Mouse (Mus musculus) frontal cortex, postnatal 25 days (tissue): Measurements from ENCODE around the gene Gm8362.
"Not testable (repeated sequence)": the region's sequence is repeated elsewhere in the genome, so short reads cannot be mapped to it uniquely, and the experiment has no call there.

Experiments
- DNase-seq, 2 experiments: peaks; one replicate each; pipeline ENCODE4 v3.0.0; 2022; ENCODE audit warnings: low spot score in 2 of 2

Gene Gm8362

DNA sequence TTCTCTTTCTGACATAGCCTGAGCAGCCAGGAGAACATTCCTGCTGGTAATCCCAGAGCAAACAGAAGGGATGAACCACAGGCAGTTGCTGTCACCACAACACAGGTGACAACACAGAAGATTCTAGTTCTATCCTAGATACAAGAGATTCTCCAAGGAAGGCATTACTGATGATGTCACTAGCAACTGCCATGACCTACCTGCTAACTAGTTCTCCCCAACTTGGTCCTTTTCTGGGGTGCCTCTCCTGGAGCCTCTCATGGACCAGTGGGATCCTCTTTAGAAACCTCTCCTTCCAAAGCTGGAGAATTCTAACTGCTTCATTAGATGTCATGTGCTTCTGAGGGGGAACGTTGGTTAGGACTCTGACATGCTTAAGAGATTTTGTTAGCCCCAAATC is at the start of gene Gm8362:
Gene Gm8362, minus strand, starts transcription at position 101 of the 400 bp plus-strand sequence.
- not testable (repeated sequence) for DNase-seq

DNA sequence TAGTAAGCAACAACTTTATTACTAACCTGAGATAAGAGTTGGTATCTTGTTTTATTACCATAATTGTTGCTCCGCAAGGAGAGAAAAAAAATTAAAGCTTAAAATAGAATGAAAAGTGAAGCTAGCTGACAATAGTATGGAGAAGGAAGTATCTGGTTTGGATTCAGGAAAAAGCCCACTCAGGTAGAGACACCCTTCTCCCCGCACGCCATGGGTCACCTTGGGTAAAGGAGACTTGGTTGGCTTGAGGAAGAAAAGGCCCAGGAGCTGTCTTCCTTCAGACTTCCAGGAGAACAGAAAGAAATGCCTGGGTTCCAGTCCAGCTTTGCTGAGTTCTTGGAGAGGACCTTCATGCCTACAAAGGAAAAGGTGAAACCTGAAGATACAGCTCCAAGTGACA is 49.1 kb upstream of the Gm8362 start:
- not testable (repeated sequence) for DNase-seq

GRCm38 (mm10) chr14:6757231-6757536 is 17.0 kb downstream of the Gm8362 start:
- not testable (repeated sequence) for DNase-seq

DNA sequence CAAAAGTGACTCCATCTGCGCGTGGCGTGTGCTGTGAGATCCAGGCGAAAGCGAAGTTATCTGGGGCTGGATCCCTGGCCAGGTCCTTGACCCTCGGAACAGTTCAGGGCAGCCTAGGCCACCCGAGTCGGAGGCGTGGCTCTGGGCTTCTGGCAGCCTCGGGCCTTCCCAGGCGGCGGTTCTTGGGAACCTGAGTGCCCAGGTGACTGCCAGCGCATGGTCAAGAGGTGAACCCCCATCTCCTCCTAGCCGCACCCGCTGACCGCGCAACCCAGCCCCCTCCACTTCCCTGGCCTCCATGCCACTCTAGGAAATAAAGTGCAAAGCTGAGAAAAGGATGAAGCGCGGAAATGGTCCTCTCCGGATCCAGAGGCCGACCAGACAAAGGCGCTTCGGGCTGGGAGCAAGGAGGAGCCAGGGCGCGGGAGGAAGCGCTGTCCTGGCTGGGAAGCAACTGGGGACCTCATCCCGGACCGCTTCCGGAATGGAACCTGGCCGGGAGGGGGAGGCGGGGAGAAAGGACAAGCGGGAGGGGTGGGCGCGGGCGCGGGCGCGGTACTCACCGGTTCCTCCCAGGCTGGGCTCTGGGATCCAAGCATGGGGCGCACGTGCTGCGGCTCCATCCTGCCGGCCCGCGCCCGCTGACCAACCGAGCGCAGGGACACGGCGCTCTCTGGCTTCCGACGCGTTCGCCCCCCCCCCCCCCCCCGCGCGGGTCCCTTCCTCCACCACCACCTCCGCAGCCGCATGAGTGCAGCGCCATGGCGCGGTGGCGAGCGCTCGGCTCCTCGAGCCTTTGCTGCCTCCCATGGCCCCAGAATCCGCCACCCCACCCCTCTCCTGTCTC is 17.6 kb downstream of the Gm8362 start:
- not testable (repeated sequence) for DNase-seq

GRCm38 (mm10) chr14:6742232-6742631 is 32.0 kb downstream of the Gm8362 start, which contains the start of gene Gm3636:
Gene Gm3636 (minus strand): TSS chr14:6742332.
- not testable (repeated sequence) for DNase-seq

- DNase-seq: not testable (repeated sequence)
Observed at GRCm38 (mm10) chr14:6720151-6720550, 54.1 kb downstream of the Gm8362 start, which contains the start of gene Gm8050. Gene Gm8050 (minus strand): TSS chr14:6720251.
